Mouse (Mus musculus) thymus, postnatal 14 days (tissue): ENCODE results near the gene Hbb-bs.
"Not testable (repeated sequence)": the region's sequence is repeated elsewhere in the genome, so short reads cannot be mapped to it uniquely, and the experiment has no call there.

ENCODE experiments used
- DNase-seq: peaks from one replicate; pipeline ENCODE4 v3.0.0; 2021

The Hbb-bs gene

DNA sequence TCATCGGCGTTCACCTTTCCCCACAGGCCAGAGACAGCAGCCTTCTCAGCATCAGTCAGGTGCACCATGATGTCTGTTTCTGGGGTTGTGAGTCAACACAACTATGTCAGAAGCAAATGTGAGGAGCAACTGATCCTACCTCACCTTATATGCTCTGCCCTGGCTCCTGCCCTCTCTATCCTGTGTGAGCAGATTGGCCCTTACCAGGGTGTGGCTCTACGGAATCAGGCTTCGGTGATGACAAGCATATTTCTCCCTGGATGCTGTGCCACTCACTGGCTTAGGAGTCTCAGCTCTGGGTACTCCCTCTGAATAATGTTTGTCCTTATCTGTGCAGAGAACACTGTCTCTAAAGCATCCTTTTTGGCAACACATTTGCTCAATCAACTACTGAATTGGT, at the start of gene Hbb-bs:
Gene Hbb-bs (minus strand): TSS at position 289 of the 400 bp plus-strand sequence.
- DNase-seq = no peak

DNA sequence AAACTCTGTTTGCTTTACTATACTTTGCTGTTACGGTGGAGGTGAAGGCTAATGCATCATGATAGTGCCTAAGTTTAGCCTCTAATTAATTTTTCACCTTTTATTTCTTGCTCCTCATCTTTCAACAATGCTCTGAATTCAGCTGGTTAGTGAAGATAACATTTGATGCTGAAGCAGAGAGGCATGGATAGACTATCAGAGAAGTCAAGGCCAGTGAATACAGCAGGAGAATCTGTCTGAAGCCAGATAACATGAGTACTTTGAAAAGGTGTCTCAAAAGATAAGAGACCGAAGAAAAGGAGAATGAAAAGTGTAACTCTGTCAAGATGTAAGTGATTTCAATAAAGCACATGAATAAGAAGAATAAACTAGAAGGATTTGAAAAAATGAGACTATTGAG, 49.2 kb upstream of the Hbb-bs start:
- no peak for DNase-seq

DNA sequence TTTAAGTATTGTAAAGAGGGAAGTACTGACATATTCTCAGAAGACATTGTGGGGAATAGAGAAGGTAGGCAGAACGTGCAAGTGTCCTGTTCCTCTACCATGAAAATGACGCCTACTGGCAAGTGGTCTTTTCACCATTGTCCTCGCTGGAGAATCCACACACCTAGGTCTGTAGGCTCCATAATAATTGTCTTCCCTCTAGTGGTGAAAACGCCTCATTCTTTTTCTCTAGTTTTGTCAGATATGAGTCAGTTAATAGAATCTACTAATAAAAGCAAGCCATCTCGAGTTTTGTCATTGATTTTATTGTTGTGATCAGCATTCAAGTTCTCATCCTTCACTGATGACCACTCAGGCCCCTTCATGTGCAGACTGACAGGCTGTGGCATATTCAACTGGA, 46.6 kb upstream of the Hbb-bs start:
- DNase-seq = no peak

DNA sequence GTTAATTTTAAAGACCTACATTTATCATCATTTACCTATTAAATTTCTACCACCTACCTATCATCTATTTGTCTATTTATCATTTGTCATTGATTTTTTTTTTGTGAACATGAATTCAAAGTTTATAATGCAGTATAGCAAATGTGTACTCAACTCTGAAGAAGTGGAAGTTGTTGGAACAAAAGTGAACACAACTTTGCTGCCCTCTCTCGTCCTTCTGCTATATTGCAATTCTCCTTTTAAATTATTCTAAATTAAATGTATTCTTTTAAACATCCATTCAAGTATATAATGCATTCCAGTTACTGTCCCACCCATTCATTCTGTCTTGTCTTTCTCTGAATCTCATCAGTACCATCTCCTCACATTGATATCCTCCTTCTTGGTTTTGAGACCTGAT, 45.2 kb upstream of the Hbb-bs start:
- no peak for DNase-seq

DNA sequence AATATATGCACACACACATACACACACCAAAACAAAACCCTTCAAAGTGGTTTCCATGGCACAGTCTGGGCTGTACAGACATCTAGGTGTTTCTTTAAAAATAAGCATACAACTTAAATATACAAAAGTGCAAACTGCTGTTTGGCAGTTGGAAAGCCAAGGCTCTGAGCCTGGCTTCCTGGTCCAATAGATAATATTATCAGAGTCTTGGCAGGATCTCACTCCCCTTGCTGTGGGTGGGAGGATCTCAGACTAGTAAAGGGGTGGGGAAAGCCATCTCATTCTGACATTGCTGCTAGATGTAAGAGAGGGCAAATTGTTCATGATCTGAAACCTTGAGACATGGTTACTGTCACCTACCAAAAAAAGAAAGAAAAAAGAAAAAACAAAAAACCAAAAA, 42.8 kb upstream of the Hbb-bs start:
- no peak for DNase-seq

DNA sequence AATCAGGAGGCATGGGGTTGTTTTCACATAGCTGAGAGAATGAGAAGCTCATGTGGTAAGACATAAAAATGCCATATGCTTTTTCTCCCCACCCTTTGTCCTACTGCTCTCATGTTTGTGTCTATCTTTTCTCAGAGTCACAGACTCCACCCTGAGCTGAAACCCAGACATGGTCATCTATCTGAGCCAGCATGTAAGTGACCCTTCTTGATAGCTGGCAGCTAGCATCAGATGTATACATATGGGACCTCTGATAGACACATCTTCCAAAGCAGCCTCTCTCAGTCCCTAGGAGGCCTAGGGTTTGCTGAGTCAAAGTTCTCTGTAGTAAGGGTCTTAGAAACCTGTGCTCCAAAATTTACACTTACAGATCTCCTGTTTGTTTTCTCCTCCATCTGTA, 37.8 kb upstream of the Hbb-bs start:
- DNase-seq = no peak

DNA sequence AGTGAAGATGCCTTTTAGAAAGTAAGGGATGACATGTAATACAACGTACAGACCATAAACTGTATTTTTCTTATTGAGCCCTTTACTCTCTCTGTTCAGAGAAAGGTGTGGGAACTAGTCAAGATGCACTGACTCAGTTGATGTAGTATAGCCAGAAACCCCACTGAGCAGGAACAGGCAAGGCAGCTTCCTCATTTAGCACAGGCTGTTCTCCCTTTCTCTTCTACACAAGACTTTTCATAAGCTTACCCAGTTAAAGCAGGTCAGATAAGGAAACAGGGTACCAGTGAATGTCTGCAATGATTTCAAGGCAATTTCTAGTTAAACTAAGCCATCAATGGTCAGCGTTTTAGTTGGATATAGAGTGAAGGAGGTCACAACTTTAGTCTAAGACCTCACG, 33.6 kb upstream of the Hbb-bs start:
- no peak for DNase-seq

DNA sequence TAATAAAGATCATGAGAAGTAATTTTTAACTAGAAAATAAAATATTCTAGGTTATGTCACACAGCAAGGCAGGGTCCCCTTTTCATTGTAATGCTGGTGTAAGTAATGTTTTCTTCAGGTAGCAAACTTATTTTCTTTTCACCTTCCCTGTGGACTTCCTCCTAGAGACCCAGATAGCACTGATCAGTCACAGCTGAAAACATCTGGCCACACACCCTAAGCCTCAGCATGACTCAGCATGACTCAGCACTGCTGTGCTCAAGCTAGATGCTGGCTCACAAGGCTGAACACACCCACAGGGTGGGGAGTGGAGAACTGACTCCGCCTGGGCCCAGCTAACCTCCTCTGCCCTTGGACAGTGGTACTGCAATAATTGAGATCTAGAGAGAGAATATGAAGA, 33.0 kb upstream of the Hbb-bs start:
- no peak for DNase-seq

DNA sequence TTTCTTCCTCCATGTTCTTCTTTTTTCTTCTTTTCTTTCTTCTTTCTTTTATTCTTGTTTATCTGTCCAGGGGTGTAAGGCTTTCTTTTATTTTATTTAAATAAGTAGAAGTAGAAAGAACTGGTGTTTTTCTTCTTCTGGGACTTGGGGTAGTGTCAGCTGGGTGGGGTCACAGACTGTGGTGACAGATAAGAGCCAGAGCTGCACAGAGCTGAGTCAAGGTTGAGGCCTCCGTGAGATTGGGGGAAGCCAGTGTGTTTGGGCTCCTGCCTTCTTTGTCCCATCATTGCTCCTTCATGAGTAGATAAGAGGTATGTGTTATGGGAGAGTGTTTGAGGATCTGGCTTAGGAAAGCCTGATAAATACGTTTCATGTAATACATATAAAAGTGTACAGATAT, 31.2 kb upstream of the Hbb-bs start:
- DNase-seq = no peak

DNA sequence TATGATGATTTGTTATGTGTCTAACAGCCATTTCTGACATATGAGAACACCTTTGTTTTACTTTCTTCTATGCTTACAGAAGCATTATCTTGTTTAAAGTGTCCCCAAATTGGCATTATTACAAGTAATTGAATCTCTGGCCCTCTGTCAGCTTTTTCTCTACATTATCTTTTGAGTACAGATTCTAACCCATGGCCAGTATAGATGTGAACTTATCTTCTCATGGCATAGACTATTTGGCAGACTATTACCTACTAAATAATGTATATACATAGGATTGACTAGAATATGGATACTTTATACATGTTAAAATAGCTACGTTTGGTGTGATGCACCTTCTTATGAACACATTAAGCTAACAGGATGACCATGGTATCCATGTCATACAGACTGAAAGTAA, 26.8 kb upstream of the Hbb-bs start:
- no peak for DNase-seq

DNA sequence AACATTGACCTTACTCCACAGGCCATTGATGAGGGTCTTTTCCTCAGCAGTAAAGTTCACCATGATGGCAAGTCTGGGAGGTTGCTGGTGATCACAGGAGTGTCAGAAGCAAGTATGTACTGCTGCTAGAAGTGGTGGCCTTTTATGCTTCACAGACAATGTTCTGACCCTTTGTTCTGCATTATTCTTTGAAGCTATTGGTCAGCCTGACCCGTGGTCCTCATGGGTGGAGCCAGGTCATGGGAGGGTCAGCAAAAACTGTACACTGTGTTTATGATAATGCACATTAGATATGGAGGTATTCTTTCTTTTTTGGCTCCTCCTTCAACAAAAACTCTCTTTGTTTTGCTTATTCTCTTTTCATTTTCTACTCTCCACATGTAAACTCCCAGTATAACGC, 25.2 kb upstream of the Hbb-bs start, which contains the start of gene Hbb-y:
Gene Hbb-y (minus strand): TSS at position 127 of the 400 bp plus-strand sequence.
- DNase-seq = no peak

DNA sequence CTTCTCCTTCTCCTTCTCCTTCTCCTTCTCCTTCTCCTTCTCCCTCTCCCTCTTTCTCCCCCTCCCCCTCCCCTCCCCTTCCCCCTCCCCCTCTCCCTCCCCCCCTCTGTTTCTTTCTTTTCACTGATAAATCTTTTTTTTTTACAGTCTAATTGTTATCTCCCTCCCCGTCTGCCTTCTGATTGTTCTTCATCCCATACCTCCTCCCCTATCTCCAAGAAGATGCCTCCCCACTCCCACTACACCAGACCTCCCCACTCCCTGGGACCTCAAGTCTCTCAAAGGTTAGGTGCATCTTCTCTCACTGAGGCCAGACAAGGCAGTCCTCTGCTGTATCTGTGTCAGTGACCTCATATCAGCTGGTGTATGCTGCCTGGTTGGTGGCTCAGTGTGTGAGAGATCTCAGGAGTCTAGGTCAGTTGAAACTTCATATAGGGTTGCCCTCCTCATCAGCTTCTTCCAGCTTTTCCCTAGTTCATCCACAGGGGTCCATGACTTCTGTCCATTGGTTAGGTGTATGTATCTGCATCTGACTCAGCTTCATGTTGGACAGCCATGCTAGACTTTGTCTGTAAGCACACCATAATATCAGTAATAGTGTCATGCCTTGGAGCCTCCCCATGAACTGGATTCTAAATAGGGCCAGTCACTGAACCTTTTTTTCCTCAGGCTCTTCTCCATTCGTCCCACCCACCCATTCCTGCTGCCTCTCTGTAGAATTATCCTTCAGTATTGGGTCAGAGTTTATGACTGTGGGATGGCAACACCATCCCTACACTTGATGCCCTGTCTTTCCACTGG, 16.8 kb upstream of the Hbb-bs start:
- DNase-seq = no peak

DNA sequence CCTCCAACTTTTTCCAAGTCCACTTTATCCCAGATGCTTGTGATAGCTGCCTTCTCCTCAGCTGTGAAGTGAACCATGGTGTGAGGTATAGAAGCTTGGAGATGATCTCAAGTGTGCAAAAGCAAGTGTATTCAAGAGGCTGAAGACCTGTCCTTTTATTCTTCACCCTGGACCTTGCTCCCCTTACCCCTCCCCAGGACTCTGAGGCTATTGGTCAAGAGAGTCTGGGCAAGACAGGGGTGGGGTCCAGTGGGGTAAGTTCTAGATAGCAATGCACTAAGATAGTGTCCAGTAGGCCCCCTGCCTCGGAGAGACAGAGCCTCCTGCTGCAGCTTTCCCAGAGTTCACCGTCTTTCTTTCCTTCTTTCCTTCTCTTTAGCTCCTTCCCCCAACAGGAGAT, 15.1 kb upstream of the Hbb-bs start, which contains the start of gene Hbb-bh1:
Gene Hbb-bh1 (minus strand): TSS at position 131 of the 400 bp plus-strand sequence.
- DNase-seq = no peak

DNA sequence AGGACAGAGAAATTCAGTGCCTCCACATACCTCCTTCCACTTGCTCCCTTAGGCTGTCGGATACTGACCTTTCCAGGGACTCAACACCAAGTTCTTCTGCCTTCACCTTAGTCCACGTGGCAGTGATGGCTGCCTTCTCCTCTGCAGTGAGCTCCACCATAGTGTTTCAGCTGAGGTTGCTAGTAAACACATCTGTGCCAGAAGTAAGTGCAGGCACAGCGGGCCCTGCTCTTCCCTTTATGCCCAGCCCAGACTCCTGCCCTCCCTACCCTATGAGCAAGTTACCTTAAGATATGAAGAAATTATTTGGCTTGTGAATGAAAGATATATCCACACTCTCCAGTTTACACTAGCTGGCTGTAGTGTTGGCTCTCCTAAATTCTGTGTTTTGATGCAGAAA, 12.4 kb upstream of the Hbb-bs start, which contains the start of gene Hbb-bh2:
Gene Hbb-bh2 (minus strand): TSS at position 253 of the 400 bp plus-strand sequence.
- no peak for DNase-seq

DNA sequence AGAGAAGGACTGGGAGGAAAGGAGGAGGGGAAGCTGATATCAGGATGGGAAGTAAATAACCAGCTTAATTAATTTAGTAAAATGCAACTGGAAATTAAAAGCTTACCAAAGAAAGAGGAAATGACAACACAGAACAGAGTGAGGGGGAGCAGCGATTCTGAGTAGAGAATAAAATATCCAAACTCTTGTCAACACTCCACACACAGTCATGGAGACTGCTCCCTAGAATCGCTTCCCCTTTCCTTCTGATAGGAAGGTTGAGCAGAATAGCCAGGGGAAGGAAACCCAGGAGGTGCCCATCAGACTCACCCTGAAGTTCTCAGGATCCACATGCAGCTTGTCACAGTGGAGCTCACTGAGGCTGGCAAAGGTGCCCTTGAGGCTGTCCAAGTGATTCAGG, 757 bp downstream of the Hbb-bs start:
- not testable (repeated sequence) for DNase-seq

DNA sequence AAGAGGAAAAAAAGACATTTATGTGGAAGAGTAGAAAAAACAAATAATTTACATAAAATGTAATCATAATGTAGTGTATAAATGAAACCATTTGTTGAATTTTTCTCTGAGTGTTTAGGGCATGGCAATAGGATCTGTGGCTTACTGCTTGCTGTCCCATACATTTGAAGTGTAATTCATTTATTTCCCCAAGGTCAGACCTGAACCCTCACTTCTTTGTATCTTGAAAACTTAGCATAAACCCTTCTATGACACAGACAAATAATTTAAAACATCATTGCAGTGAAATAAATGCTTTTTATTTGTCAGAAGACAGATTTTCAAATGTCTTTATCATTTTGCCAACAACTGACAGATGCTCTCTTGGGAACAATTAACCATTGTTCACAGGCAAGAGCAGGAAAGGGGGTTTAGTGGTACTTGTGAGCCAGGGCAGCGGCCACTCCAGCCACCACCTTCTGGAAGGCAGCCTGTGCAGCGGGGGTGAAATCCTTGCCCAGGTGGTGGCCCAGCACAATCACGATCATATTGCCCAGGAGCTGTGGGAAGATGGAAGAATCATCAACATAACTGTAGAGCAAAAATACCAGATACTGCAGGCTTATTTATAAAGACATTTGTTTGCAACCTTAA, 1.5 kb downstream of the Hbb-bs start:
- no peak for DNase-seq

DNA sequence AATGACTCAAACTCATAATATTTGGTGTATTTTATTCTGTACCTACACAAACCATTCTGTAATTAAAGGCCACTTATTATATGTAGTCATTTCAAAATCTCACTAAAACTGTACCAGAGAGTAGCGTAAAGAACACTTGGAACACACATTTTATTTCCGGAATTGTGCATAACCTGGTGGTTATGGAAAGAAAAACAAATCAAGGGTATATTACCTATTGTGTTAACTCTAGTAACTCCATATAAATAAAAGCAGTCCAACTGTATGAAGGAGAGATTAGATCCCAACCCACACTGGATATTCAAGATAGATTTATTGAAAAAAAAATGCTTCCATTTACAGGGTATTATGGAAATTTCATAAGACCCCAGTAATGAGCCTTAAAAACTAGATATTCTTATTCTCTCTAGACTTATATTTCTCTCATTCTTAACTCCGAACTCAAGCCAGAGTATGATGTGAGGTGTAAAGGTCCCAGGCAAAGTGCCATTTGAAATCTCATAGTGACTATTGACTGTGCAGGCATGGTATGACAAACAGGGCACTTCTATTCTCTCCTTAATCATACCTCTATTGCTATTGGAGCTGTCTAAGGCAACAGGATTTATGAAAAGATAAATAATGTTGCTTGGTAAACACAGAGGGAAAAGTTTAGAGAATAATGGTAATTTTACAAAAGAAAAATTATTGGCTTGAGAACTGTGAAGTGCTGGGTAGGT, 2.2 kb downstream of the Hbb-bs start:
- DNase-seq = no peak

DNA sequence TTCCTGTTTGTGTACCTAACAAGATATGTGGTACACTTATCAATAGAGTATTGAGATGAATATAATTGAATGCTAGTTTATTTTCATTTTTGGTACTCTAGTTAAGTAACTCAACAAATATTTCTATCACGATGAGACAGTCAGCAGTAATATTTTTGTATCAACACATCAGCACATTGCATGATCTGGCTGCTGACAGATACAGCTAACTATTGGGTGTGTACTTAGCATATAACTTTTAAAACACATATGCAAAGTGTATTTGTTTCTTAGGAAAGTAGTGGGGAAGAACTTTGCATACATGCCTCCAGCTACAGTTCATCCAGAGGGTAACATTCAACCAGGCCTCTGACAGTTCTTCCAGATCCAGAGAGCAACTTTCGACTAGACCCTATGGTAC, 3.3 kb downstream of the Hbb-bs start:
- DNase-seq = no peak

DNA sequence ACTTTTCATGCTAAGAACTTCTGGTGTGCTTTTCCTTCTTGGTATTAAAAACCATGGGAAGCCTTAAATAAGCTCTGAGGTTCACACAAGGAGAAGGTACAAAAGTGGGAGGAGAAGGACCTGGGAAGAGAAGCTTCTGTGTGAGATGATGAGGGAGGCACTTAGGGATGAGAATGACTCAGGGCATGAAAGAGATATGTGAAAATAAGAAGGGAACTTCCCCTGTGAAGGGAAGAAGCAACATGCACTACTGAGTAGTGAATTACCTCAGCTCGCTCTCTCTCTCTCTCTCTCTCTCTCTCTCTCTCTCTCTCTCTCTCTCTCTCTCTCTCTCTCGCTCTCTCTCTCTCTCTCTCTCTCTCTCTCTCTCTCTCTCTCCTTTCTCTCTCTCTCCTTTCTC, 12.8 kb downstream of the Hbb-bs start:
- DNase-seq = not testable (repeated sequence)

DNA sequence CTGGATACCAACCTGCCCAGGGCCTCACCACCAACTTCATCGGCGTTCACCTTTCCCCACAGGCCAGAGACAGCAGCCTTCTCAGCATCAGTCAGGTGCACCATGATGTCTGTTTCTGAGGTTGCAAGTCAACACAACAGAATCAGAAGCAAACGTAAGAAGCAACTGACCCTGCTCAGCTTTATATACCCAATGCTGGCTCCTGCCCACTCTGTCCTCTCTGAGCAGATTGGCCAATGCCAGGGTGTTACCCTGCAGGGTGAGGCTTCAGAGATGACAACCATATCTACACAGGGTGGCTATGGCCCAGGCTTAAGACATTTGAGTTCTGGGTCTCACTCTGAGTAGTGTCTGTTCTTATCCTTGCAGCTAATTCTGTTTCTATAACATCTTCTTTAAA, 14.1 kb downstream of the Hbb-bs start, which contains the start of gene Hbb-bt:
Gene Hbb-bt (minus strand): TSS at position 231 of the 400 bp plus-strand sequence.
- no peak for DNase-seq

DNA sequence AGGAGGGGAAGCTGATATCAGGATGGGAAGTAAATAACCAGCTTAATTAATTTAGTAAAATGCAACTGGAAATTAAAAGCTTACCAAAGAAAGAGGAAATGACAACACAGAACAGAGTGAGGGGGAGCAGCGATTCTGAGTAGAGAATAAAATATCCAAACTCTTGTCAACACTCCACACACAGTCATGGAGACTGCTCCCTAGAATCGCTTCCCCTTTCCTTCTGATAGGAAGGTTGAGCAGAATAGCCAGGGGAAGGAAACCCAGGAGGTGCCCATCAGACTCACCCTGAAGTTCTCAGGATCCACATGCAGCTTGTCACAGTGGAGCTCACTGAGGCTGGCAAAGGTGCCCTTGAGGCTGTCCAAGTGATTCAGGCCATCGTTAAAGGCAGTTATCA, 14.7 kb downstream of the Hbb-bs start:
- DNase-seq = not testable (repeated sequence)

DNA sequence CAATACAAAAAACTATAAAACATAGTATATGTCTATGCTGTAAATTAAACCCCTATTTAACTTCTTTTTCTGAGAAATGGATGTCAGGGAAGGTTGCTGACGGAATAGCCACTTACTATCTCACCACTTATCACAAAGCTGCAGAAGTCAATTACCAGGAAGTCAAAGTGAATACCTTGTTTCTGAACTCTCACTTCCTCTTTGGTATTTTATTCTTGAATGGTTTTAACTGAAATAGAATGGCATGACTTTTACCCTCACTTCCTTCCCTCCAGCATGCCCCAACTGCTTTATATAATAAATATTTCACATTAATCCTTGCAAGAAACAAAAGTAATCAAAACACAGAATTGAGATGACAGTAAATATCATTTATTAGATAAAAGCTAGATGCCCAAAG, 15.7 kb downstream of the Hbb-bs start:
- DNase-seq = no peak

DNA sequence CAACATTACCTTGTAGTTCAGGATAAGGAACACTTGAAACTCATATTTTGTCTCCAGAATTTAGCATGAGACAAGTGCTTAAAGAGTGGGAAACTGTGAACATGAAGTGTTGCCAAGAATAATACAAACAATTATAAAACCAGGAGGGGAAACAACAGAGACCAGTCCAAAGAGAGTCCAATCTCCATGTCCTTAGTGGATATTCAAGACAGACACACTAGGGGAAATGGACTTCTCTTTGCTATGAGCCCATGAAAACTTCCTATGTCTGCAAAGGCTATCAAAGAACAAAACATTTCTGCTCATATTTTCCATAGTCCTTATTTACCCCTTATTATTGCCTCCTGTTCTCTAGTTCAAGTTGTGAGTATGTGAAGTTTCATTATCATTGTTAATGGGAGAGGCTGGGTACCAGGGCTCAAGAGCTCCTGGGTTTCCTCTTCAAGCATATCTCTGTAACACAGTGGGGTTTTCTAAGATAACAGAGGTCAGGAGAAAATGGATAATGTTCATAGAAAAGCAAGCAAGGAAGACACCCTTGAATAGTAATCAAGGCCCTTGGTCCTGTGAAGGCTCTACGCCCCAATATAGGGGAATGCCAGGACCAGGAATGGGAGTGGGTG, 16.6 kb downstream of the Hbb-bs start:
- no peak for DNase-seq
